Mouse (Mus musculus): ENCODE measurements around the gene Ssxb8.
"Not testable (repeated sequence)": the region's sequence is repeated elsewhere in the genome, so short reads cannot be mapped to it uniquely, and the experiment has no call there.

Gene Ssxb8

GRCm38 (mm10) chrX:8690744-8691143 lies at the start of gene Ssxb8:
Gene Ssxb8, minus strand, starts transcription at chrX:8690844.
- not testable (repeated sequence) for DNase-seq

GRCm38 (mm10) chrX:8732907-8733306 lies 42.3 kb upstream of the Ssxb8 start:
- peak; percentile 4 to 6 for DNase-seq

GRCm38 (mm10) chrX:8663085-8663484 lies 27.6 kb downstream of the Ssxb8 start:
- no peak for DNase-seq

Data from lung, adult 18-20 months (tissue).